ENCODE assay signal across 11 mouse cellular contexts in the genomic region with DNA sequence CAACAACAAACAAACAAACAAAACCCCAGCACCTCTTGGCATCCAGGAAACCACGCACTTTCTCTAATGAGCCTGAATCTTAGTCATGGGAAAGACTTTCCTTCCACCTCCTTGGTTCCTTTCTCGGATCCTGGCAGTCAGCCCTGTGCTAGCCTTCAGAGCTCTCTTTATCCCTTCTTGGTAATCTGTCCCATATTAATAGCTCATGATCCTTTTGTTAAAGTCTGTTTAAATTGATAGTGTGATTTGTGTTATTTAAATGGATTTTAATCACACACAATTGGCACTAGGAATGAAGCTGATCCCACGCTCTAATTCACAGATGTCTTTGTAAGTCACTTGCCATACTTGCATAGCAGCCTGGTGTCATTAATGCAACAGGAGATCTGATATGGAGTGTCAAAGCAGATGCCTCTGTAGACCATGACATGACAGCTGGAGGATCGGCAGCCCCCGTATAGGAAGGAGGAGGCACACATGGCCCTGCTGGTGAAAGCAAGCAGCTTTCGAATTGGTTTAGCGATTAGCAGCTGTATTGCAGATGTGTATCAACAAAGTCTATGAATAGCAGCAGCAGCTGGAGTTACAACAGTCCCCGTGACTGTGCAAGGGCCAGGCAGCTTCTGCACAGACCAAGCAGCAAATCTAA. TPM values are rescaled to one million over a fixed set of nuclear protein-coding genes. Genes with fewer than 3 reads are reported as not detected.
DNase-seq lines count a peak whose midpoint lies in the region; ATAC-seq and TF ChIP-seq lines count a peak whose summit lies in the region.
"Had no signal": no experiment of that assay in that cellular context is flagged by ENCODE, and none has a peak within 500 bp of the region (broad histone marks: within the 10 kb centered on the region; RNA-seq: fewer than 3 reads in every experiment).

No protein-coding gene starts in this region.

- TF ChIP-seq CTCF in forebrain, postnatal 0 days (IDR thresholded peaks at IDR 0.05; ENCODE audit: low read depth): no peak

- peak; percentile 67 for ATAC-seq in forebrain, postnatal 0 days
- ATAC-seq in forebrain, embryonic 15.5 days (replicated peaks): no peak; the same call in 1 of the 2 replicates

- H3K27ac ChIP-seq in forebrain, postnatal 0 days (ENCODE audit: low read depth, low read length): no peak overlapping the region
- H3K27ac ChIP-seq in forebrain, embryonic 15.5 days (replicated peaks): no peak overlapping the region
- H3K27ac ChIP-seq: heart, embryonic 15.5 days; hindbrain, embryonic 14.5 days; liver, embryonic 15.5 days had no signal

- no peaks in the 10 kb centered on the region for H3K4me1 ChIP-seq in forebrain, postnatal 0 days (ENCODE audit: insufficient read depth)
- H3K4me1 ChIP-seq in forebrain, embryonic 15.5 days: no peaks in the 10 kb centered on the region
- H3K4me1 ChIP-seq: liver, embryonic 15.5 days had no signal

- no peaks in the 10 kb centered on the region for H3K9me3 ChIP-seq in forebrain, postnatal 0 days (ENCODE audit: low read length)
- no peaks in the 10 kb centered on the region for H3K9me3 ChIP-seq in forebrain, embryonic 15.5 days
- H3K9me3 ChIP-seq: heart, embryonic 15.5 days; liver, embryonic 15.5 days had no signal

- 38% methylated on average over 8 of the region's 8 CpGs for WGBS in forebrain, postnatal 0 days
- 38% methylated on average over 8 of the region's 8 CpGs for WGBS in forebrain, embryonic 15.5 days

- no peaks in the 10 kb centered on the region for H3K27me3 ChIP-seq in forebrain, postnatal 0 days (ENCODE audit: insufficient read depth, low read length)
- H3K27me3 ChIP-seq in forebrain, embryonic 15.5 days: no peaks in the 10 kb centered on the region
- H3K27me3 ChIP-seq: heart, embryonic 15.5 days; liver, embryonic 15.5 days had no signal

- no peak overlapping the region for H3K4me2 ChIP-seq in forebrain, postnatal 0 days (ENCODE audit: low read depth)
- no peak overlapping the region for H3K4me2 ChIP-seq in forebrain, embryonic 15.5 days (replicated peaks)
- H3K4me2 ChIP-seq: heart, embryonic 15.5 days; hindbrain, embryonic 14.5 days; liver, embryonic 15.5 days had no signal

- peak; percentile 21 for DNase-seq in forebrain, postnatal 0 days
- DNase-seq in thymus, postnatal 0 days (ENCODE audit: low spot score): peak; percentile 57
- no peak for DNase-seq in thymus, postnatal 10 days (ENCODE audit: low spot score in 2 of 2)
- DNase-seq in layer of hippocampus, adult 9-11 months: peak; percentile 67
- no peak for DNase-seq in cerebellum, adult 8-10 months
- no peak for DNase-seq in c-Kit-positive CD71-positive TER-119-positive erythroid progenitor cells, embryonic 14.5 days (ENCODE audit: low spot score)
- no peak for DNase-seq in cerebellum, adult 9-11 months

- no peaks in the 10 kb centered on the region for H3K36me3 ChIP-seq in forebrain, postnatal 0 days (ENCODE audit: insufficient read depth)
- no peaks in the 10 kb centered on the region for H3K36me3 ChIP-seq in forebrain, embryonic 15.5 days
- H3K36me3 ChIP-seq: heart, embryonic 15.5 days; liver, embryonic 15.5 days had no signal

- no peak overlapping the region for H3K9ac ChIP-seq in forebrain, postnatal 0 days
- no peak overlapping the region for H3K9ac ChIP-seq in forebrain, embryonic 15.5 days (replicated peaks)
- H3K9ac ChIP-seq: heart, embryonic 15.5 days; hindbrain, embryonic 14.5 days; liver, embryonic 15.5 days had no signal

- no peak overlapping the region for H3K4me3 ChIP-seq in forebrain, postnatal 0 days (ENCODE audit: low read depth, low read length)
- no peak overlapping the region for H3K4me3 ChIP-seq in forebrain, embryonic 15.5 days
- H3K4me3 ChIP-seq: heart, embryonic 15.5 days; liver, embryonic 15.5 days had no signal

RNA-seq across cellular contexts. Expression of gene Iqcg, which starts 31.4 kb away (rescaled TPM):
- 4.6 and 8.3 TPM in 2 replicates for total RNA-seq in forebrain, postnatal 0 days (2014; rRNA removed)
- polyA plus RNA-seq in forebrain, postnatal 0 days (2015; fragmentation: Nextera tagmentation; extraction: Ambion mirVana): 3.3 and 6.0 TPM in 2 replicates
- polyA plus RNA-seq in forebrain, embryonic 15.5 days (2015; fragmentation: Nextera tagmentation; extraction: Ambion mirVana): 3.1 and 4.7 TPM in 2 replicates
- polyA plus RNA-seq in thymus, postnatal 0 days (2015; fragmentation: Nextera tagmentation; extraction: Ambion mirVana): 1.4 and 1.6 TPM in 2 replicates

RNA-seq across cellular contexts. Expression of gene Rpl35a, which starts 31.7 kb away (rescaled TPM):
- total RNA-seq in forebrain, postnatal 0 days (2014; rRNA removed): 721 and 854 TPM in 2 replicates
- 482 and 654 TPM in 2 replicates for polyA plus RNA-seq in forebrain, postnatal 0 days (2015; fragmentation: Nextera tagmentation; extraction: Ambion mirVana)
- 534 and 571 TPM in 2 replicates for polyA plus RNA-seq in forebrain, embryonic 15.5 days (2015; fragmentation: Nextera tagmentation; extraction: Ambion mirVana)
- polyA plus RNA-seq in thymus, postnatal 0 days (2015; fragmentation: Nextera tagmentation; extraction: Ambion mirVana): 1,296 and 1,346 TPM in 2 replicates

RNA-seq across cellular contexts. Expression of gene Lmln, which starts 37.7 kb away (rescaled TPM):
- 7.3 and 16.6 TPM in 2 replicates for total RNA-seq in forebrain, postnatal 0 days (2014; rRNA removed)
- 0.87 and 3.0 TPM in 2 replicates for polyA plus RNA-seq in forebrain, postnatal 0 days (2015; fragmentation: Nextera tagmentation; extraction: Ambion mirVana)
- polyA plus RNA-seq in forebrain, embryonic 15.5 days (2015; fragmentation: Nextera tagmentation; extraction: Ambion mirVana): 3.3 and 3.7 TPM in 2 replicates
- polyA plus RNA-seq in thymus, postnatal 0 days (2015; fragmentation: Nextera tagmentation; extraction: Ambion mirVana): 0.76 and 0.88 TPM in 2 replicates

Comparison
In these comparisons a context has a peak if more than half of its experiments do, and no peak if none do; other contexts are left out.
1. DNase-seq: peak in forebrain, postnatal 0 days (single experiment), thymus, postnatal 0 days (single experiment) and layer of hippocampus, adult 9-11 months (single experiment); none in thymus, postnatal 10 days (0 of 2), cerebellum, adult 8-10 months (single experiment), c-Kit-positive CD71-positive TER-119-positive erythroid progenitor cells, embryonic 14.5 days (single experiment) and cerebellum, adult 9-11 months (single experiment).